Mouse (Mus musculus): ENCODE results near the gene Kat2a. TPM values are rescaled to one million over a fixed set of nuclear protein-coding genes. Genes with fewer than 3 reads are reported as not detected.

The Kat2a gene
- 1.1 TPM for polyA plus RNA-seq (2014; fragmentation: Illumina TruSeq; extraction: RNeasy Lipid Tissue Mini Kit (QIAGEN cat#74804); ENCODE audit: low read depth, low replicate concordance)

DNA sequence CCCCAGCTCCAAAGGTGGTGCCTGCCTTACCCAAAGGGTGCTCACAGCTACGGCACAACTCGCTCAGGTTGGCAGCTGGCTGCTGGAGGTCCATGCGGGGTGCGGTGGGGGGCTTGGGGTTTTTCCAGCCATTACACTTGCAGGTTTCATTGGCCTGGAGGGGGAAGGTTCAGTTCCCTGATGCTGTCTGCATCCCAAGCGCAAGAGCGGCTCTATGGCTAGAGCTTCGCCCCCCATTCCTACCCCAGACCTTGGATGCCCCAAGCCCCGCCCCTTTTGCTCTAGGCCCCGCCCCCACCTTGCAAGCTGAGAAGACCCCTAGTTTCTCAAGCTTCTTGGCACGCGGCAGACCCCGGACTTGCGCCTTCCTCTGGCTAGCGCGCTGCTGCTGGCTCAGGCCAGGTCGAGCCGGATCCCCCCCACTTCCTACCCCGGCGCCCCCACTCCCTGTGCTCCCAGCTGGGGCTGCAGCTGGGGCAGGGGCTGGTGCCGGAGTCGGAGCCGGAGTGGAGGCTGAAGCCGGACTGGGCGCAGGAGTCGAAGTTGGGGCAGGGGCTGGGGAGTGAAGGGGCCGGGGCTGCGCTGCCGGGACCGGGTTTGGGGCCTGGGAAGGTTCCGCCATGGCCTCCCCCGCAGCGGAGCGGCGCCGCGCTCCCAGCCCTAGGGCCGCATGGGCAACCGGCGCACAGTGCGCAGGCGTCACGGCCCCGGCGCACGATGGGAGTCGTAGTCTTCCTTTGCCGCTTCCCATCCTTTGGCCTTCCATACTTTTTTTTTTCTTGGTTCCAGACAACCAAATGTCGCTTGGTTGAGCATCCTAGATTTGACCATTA, at the start of gene Kat2a:
Gene Kat2a (minus strand): TSS at position 683 of the 833 bp plus-strand sequence.

DNA sequence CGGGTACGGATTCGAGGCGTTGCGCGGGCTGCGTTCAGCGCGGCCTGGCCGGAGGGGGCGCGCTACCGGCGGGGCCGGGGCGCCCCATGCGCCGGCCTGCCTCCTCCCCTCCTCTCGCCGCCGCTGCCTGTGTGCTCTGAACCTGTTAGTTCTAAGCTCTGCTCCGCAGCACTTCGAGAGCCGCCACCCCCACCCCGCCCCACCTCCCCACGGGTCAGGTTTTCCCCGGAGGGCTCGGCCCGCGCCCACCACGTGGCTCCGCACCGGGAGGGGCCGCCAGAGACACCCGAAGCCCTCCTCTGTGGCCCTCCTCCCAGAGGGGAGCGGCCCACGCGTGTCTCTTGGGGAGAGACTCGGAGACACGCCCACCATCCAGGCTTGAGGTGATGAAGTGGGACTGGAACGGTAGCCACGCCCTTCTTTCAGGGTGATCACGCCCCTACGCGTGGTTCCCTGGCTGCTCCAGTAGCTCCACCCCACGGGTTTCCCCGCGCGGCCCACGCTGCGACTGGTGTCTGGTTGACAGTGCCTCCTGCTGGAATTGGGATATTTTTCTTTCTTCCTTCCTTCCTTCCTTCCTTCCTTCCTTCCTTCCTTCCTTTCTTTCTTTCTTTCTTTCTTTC, 47.5 kb upstream of the Kat2a start, which contains the start of gene Kcnh4:
Gene Kcnh4 (minus strand): TSS at position 332 of the 623 bp plus-strand sequence.

DNA sequence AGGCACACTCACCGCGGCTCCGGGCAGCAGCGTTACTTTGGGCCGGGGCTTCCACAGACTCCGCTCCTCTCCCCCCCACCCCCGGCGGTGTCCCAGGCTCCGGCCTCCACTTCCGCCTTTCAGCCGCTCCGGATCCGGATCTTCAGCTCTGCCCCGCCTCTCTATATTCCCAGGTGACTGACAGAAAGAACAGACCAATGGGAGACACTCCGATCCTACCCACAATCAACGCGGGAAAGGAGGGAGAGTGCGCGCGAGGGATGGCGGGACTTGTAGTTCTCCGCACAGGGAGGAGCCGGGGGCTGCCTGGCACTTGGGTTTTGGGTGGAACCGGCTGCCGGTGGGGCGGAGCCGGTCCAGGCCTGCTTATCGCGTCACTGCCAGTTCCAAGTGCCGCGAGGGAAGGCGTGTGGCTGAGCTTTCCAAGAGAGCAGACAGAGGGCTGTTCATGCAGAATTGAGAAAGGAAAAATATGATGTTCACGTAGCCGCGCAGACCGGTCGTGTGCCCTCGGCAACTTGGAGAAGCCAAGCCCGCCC, 25.9 kb upstream of the Kat2a start, which contains the start of gene Rab5c:
Gene Rab5c (minus strand): TSS at position 150 of the 539 bp plus-strand sequence.

GRCm38 (mm10) chr11:100713735-100714533, 1.7 kb upstream of the Kat2a start, which contains the start of gene Hspb9:
Hspb9 (plus strand) TSS chr11:100713850.

DNA sequence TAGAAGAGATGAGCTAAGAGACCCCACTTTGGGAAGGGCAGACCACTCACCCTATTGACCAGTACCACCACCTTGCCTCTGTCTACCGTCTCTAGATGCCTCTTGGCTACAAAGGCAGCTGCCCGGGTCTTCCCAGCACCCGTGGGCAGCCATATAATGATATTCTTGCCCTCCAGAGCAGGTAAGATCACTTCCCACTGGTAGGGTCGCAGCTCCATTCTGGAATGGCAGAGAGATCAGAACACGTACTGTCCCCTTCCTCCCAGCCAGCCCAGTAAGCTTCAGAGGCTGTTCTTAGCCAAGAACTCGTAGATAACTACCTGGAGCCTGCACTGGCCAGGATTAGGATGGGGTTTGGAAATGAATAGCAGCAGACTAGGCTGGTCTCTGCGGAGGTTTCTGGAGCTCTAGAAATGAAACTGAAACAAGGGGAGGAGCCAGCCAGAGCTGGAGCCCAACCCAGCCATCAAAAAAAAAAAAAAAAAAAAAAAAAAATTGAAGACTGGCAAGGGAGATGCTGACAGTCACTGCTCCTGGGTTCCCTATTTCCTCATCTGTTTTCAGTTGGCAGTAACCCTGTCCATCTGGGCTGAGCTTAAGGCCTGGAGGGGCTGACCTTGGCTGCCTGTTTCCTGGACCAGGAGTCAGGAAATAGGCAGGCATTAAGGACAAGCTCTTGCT, 8.3 kb downstream of the Kat2a start, which contains the start of gene Dhx58:
Gene Dhx58 (minus strand): TSS at position 421 of the 681 bp plus-strand sequence.

DNA sequence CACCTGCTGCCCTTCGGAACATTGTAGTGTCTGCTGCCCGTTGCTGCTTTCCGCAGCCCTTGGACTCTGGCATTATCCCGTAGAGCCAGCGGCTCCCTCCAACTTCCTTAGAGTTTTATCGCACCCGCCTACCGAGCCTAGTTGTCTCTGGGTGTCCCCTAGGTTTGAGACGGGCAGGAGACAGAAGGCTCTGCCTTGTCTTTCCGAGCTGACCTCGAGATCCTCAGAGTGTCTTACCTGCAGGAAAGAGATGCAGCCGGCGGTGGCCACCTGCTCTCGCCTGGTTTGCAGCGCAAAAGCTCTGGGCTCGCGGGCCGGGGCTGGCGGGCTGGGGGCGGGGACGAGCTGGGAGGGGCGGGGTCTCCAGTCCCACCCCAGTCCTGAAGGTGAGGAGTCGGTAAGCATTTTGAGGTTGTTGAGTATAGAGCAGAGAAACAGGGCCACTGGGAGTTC, 20.1 kb downstream of the Kat2a start, which contains the start of gene Zfp385c:
Gene Zfp385c (minus strand): TSS at position 292 of the 453 bp plus-strand sequence.

Other genes starting within 250 kb of the Kat2a start
- gene Klhl11, start 239.7 kb downstream of the Kat2a start, polyA plus RNA-seq (2014; fragmentation: Illumina TruSeq; extraction: RNeasy Lipid Tissue Mini Kit (QIAGEN cat#74804); ENCODE audit: low read depth, low replicate concordance) = 1.7 TPM
- gene Acly, start 184.5 kb downstream of the Kat2a start, polyA plus RNA-seq (2014; fragmentation: Illumina TruSeq; extraction: RNeasy Lipid Tissue Mini Kit (QIAGEN cat#74804); ENCODE audit: low read depth, low replicate concordance) = 70.6 TPM
- not detected for gene Ttc25, start 166.9 kb downstream of the Kat2a start, polyA plus RNA-seq (2014; fragmentation: Illumina TruSeq; extraction: RNeasy Lipid Tissue Mini Kit (QIAGEN cat#74804); ENCODE audit: low read depth, low replicate concordance)
- 3.5 TPM for gene Cnp, start 137.6 kb downstream of the Kat2a start, polyA plus RNA-seq (2014; fragmentation: Illumina TruSeq; extraction: RNeasy Lipid Tissue Mini Kit (QIAGEN cat#74804); ENCODE audit: low read depth, low replicate concordance)
- gene Nkiras2, start 93.2 kb downstream of the Kat2a start, polyA plus RNA-seq (2014; fragmentation: Illumina TruSeq; extraction: RNeasy Lipid Tissue Mini Kit (QIAGEN cat#74804); ENCODE audit: low read depth, low replicate concordance) = 2.1 TPM
- 75.5 TPM for gene Dnajc7, start 92.3 kb downstream of the Kat2a start, polyA plus RNA-seq (2014; fragmentation: Illumina TruSeq; extraction: RNeasy Lipid Tissue Mini Kit (QIAGEN cat#74804); ENCODE audit: low read depth, low replicate concordance)
- gene Zfp385c, start 20.0 kb downstream of the Kat2a start, polyA plus RNA-seq (2014; fragmentation: Illumina TruSeq; extraction: RNeasy Lipid Tissue Mini Kit (QIAGEN cat#74804); ENCODE audit: low read depth, low replicate concordance) = not detected
- 4.0 TPM for gene Dhx58, start 8.2 kb downstream of the Kat2a start, polyA plus RNA-seq (2014; fragmentation: Illumina TruSeq; extraction: RNeasy Lipid Tissue Mini Kit (QIAGEN cat#74804); ENCODE audit: low read depth, low replicate concordance)
- not detected for gene Hspb9, start 1.4 kb upstream of the Kat2a start, polyA plus RNA-seq (2014; fragmentation: Illumina TruSeq; extraction: RNeasy Lipid Tissue Mini Kit (QIAGEN cat#74804); ENCODE audit: low read depth, low replicate concordance)
- gene Rab5c, start 25.8 kb upstream of the Kat2a start, polyA plus RNA-seq (2014; fragmentation: Illumina TruSeq; extraction: RNeasy Lipid Tissue Mini Kit (QIAGEN cat#74804); ENCODE audit: low read depth, low replicate concordance) = 26.6 TPM
- not detected for gene Kcnh4, start 47.5 kb upstream of the Kat2a start, polyA plus RNA-seq (2014; fragmentation: Illumina TruSeq; extraction: RNeasy Lipid Tissue Mini Kit (QIAGEN cat#74804); ENCODE audit: low read depth, low replicate concordance)
- gene Hcrt, start 50.5 kb upstream of the Kat2a start, polyA plus RNA-seq (2014; fragmentation: Illumina TruSeq; extraction: RNeasy Lipid Tissue Mini Kit (QIAGEN cat#74804); ENCODE audit: low read depth, low replicate concordance) = not detected
- gene Ghdc, start 58.5 kb upstream of the Kat2a start, polyA plus RNA-seq (2014; fragmentation: Illumina TruSeq; extraction: RNeasy Lipid Tissue Mini Kit (QIAGEN cat#74804); ENCODE audit: low read depth, low replicate concordance) = 2.0 TPM
- 12.6 TPM for gene Stat5b, start 138.3 kb upstream of the Kat2a start, polyA plus RNA-seq (2014; fragmentation: Illumina TruSeq; extraction: RNeasy Lipid Tissue Mini Kit (QIAGEN cat#74804); ENCODE audit: low read depth, low replicate concordance)
- 3.6 TPM for gene Stat5a, start 146.9 kb upstream of the Kat2a start, polyA plus RNA-seq (2014; fragmentation: Illumina TruSeq; extraction: RNeasy Lipid Tissue Mini Kit (QIAGEN cat#74804); ENCODE audit: low read depth, low replicate concordance)
- gene Stat3, start 227.1 kb upstream of the Kat2a start, polyA plus RNA-seq (2014; fragmentation: Illumina TruSeq; extraction: RNeasy Lipid Tissue Mini Kit (QIAGEN cat#74804); ENCODE audit: low read depth, low replicate concordance) = 25.1 TPM